Mouse (Mus musculus) stomach, embryonic 14.5 days (tissue): Measurements from ENCODE around the gene Stk32c. TPM values are rescaled to one million over a fixed set of nuclear protein-coding genes. Genes with fewer than 3 reads are reported as not detected.

Experiments used
- ATAC-seq: fragments of 200-750 bp; cut with Nextera tagmentation; 2 replicates; pipeline ENCODE4 v1.8.0; 2017; ENCODE audit warnings: low read depth, moderate TSS enrichment; ENCODE audit not compliant: insufficient number of reproducible peaks, insufficient read depth, low FRiP score
- H3K27ac ChIP-seq: fragments of 300-500 bp; sonication (generic); 2 replicates; pipeline ENCODE4 v1.5.1; 2014; ENCODE audit warnings: mild to moderate bottlenecking, low read length, moderate library complexity, mixed read lengths
- H3K27me3 ChIP-seq: fragments of 300-500 bp; sonication (generic); 2 replicates; pipeline ENCODE4 v1.6.1; 2014; ENCODE audit warnings: low read length, control low read depth, mixed read lengths; ENCODE audit not compliant: control insufficient read depth, insufficient read depth
- H3K36me3 ChIP-seq: fragments of 300-500 bp; sonication (generic); 2 replicates; pipeline ENCODE4 v1.6.1; 2014; ENCODE audit warnings: mild to moderate bottlenecking, control low read depth, low read length, moderate library complexity, mixed read lengths; ENCODE audit not compliant: control insufficient read depth, insufficient read depth
- H3K4me1 ChIP-seq: fragments of 300-500 bp; sonication (generic); 2 replicates; pipeline ENCODE4 v1.6.1; 2014; ENCODE audit warnings: low read length, control low read depth, mixed read lengths; ENCODE audit not compliant: control insufficient read depth, insufficient read depth
- H3K4me2 ChIP-seq: fragments of 300-500 bp; sonication (generic); replicated peaks from 2 replicates; pipeline ENCODE4 v1.6.1; 2014; ENCODE audit warnings: low read depth, low read length, control low read depth
- H3K4me3 ChIP-seq: fragments of 300-500 bp; sonication (generic); 2 replicates; pipeline ENCODE4 v1.5.1; 2014; ENCODE audit warnings: low read depth, low read length, control low read depth
- H3K9ac ChIP-seq: fragments of 300-500 bp; sonication (generic); replicated peaks from 2 replicates; pipeline ENCODE4 v1.6.1; 2014; ENCODE audit warnings: low read depth, mild to moderate bottlenecking, control low read depth, low read length, moderate library complexity, mixed read lengths
- H3K9me3 ChIP-seq: fragments of 300-500 bp; sonication (generic); 2 replicates; pipeline ENCODE4 v1.6.1; 2016; ENCODE audit warnings: low read depth, low read length, control low read depth; ENCODE audit not compliant: control insufficient read depth
- WGBS: fragments of 180-500 bp; shearing (Covaris S2); extraction: QIAGEN DNeasy Blood & Tissue Kit; methylation state at CpG from one replicate; pipeline ENCODE4 v1.1.7; 2014; 5-methylcytosine and 5-hydroxymethylcytosine counted together
- polyA plus RNA-seq: library from polyadenylated mRNA; unstranded; fragments of >200 nt; fragmentation: Nextera tagmentation; extraction: Ambion mirVana; gene quantifications from 2 replicates; pipeline ENCODE4 v1.2.1, GENCODE M21; 2014

Gene Stk32c
- polyA plus RNA-seq, 1 experiment from 2014 or later = 0.14 TPM

GRCm38 (mm10) chr7:139186436-139186835, 26.7 kb downstream of the Stk32c start:
- Histone ChIP-seq H3K4me1 (peaks cover 5% of the 10 kb centered on the region; the same call in 1 of the 2 replicates), H3K4me2 (no peak overlapping the region), H3K36me3 (no peaks in the 10 kb centered on the region), H3K27ac (no peak overlapping the region), H3K4me3 (no peak overlapping the region), H3K9me3 (no peaks in the 10 kb centered on the region), H3K27me3 (peaks cover 15% of the 10 kb centered on the region), H3K9ac (no peak overlapping the region)
- ATAC-seq = no peak
- WGBS = 74% methylated on average over 8 of the region's 8 CpGs

- H3K9ac ChIP-seq = no peak overlapping the region
- no peaks in the 10 kb centered on the region for H3K36me3 ChIP-seq
- H3K4me2 ChIP-seq = no peak overlapping the region
- H3K27ac ChIP-seq = no peak overlapping the region
- 44% methylated on average over 5 of the region's 5 CpGs for WGBS
- ATAC-seq = no peak
- H3K4me3 ChIP-seq = no peak overlapping the region
- peaks cover 5% of the 10 kb centered on the region; the same call in 1 of the 2 replicates for H3K4me1 ChIP-seq
- H3K9me3 ChIP-seq = no peaks in the 10 kb centered on the region
- peaks cover 15% of the 10 kb centered on the region for H3K27me3 ChIP-seq
Measured at GRCm38 (mm10) chr7:139185971-139186370, 27.1 kb downstream of the Stk32c start.

DNA sequence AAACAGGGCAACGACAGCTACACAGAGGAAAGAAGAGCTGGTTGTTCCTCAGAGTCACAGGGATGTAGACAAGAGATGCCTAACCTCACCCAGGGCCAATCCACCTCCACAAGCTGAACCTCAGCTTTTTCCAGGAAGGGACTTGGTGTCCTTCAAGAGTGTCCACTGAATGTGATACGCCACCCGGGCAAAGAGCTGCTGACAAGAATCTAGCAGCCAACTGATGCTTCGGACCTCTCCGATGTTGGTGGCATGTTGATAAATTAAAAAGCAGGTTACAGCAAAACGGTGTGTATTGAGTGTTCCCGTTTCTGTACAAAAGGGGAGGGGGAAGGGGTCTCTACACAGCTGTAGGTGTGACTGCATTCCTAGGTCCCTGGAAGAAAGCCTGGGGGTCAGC, 28.3 kb downstream of the Stk32c start:
- H3K4me2 ChIP-seq = no peak overlapping the region
- H3K9me3 ChIP-seq = no peaks in the 10 kb centered on the region
- no peaks in the 10 kb centered on the region for H3K36me3 ChIP-seq
- no peak for ATAC-seq
- no peak overlapping the region for H3K27ac ChIP-seq
- 68% methylated on average over 7 of the region's 7 CpGs for WGBS
- H3K4me1 ChIP-seq = peaks cover 5% of the 10 kb centered on the region; the same call in 1 of the 2 replicates
- peaks cover 15% of the 10 kb centered on the region for H3K27me3 ChIP-seq
- H3K4me3 ChIP-seq = no peak overlapping the region
- H3K9ac ChIP-seq = no peak overlapping the region

DNA sequence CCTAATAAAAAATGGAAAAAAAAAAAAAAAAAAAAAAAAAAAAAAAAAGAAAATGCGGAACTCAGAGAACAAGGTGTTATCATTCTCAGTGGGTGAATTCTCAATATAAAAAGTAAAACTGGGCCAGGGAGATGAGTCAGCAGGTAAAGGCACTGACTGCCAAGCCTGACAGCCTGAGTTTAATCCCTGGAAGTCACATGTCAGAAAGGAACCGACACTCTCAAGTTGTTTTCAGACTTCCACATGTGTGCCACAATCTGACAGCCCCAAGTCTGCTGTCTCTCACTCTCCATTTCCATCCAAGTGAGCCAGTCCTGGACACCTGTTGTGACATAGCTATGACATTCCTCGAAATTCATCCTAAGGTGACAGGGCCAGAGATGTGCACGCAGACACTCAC, 28.7 kb downstream of the Stk32c start:
- 74% methylated on average over 4 of the region's 4 CpGs for WGBS
- ATAC-seq = no peak

DNA sequence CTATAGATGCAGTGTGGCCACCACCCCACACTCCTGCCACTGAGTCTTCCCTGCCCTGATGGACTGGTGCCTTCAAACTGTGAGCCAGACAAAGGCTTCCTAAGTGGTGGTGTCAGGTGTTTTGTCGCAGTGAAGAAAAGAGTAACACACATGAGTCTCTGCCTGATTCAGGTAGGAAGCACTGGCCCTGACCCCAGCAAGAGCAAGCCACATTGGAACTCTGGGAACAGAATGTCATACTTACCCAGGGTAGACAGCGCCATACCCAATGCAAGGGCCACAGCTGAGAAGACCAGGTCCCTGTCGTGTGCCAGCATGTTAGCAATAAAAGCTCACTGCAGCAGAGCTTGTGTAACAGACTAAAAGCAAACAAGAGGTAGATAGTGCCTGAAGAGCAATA, 33.0 kb downstream of the Stk32c start:
- 86% methylated on average over 3 of the region's 3 CpGs for WGBS
- ATAC-seq = no peak

More for the DNA sequence above, 28.7 kb downstream of the Stk32c start:
- H3K4me2 ChIP-seq = no peak overlapping the region
- no peaks in the 10 kb centered on the region for H3K9me3 ChIP-seq
- peaks cover 15% of the 10 kb centered on the region for H3K27me3 ChIP-seq
- no peak overlapping the region for H3K9ac ChIP-seq
- H3K4me3 ChIP-seq = no peak overlapping the region
- H3K4me1 ChIP-seq = peaks cover 5% of the 10 kb centered on the region; the same call in 1 of the 2 replicates
- H3K36me3 ChIP-seq = no peaks in the 10 kb centered on the region
- no peak overlapping the region for H3K27ac ChIP-seq

GRCm38 (mm10) chr7:139179299-139179698, 33.8 kb downstream of the Stk32c start:
- Histone ChIP-seq H3K9me3 (no peaks in the 10 kb centered on the region), H3K4me3 (no peak overlapping the region), H3K4me1 (no peaks in the 10 kb centered on the region), H3K27ac (no peak overlapping the region), H3K4me2 (no peak overlapping the region), H3K9ac (no peak overlapping the region), H3K36me3 (no peaks in the 10 kb centered on the region), H3K27me3 (no peaks in the 10 kb centered on the region)
- 86% methylated on average over 5 of the region's 5 CpGs for WGBS
- no peak for ATAC-seq

More for the DNA sequence above, 33.0 kb downstream of the Stk32c start:
- Histone ChIP-seq H3K9me3 (no peaks in the 10 kb centered on the region), H3K4me1 (no peaks in the 10 kb centered on the region), H3K4me3 (no peak overlapping the region), H3K27me3 (no peaks in the 10 kb centered on the region), H3K9ac (no peak overlapping the region), H3K36me3 (no peaks in the 10 kb centered on the region), H3K27ac (no peak overlapping the region), H3K4me2 (no peak overlapping the region)

DNA sequence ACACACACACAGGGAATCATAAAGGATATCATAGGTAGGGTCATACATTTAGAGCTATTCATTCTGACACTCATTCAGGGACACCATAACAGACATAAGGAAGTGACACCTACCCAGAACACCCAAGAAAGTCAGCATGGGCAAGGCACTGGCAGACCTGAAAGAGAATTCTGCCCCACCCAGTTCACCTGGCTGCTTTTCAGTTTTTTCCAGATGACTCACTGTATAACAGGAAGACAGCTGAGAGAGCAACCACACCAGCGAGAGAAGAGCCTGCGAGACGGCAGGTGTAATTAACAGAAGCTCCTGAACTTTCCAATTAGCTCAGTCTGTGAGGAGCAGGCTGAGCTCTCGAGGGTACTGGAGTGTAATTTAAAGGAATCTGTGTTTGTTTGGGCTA, 44.0 kb downstream of the Stk32c start:
- Histone ChIP-seq H3K9ac (no peak overlapping the region), H3K4me2 (no peak overlapping the region), H3K36me3 (no peaks in the 10 kb centered on the region), H3K9me3 (peaks cover 9% of the 10 kb centered on the region; the same call in 1 of the 2 replicates), H3K4me1 (no peaks in the 10 kb centered on the region), H3K27me3 (no peaks in the 10 kb centered on the region), H3K4me3 (no peak overlapping the region), H3K27ac (no peak overlapping the region)
- WGBS = 62% methylated on average over 4 of the region's 4 CpGs
- ATAC-seq = no peak

DNA sequence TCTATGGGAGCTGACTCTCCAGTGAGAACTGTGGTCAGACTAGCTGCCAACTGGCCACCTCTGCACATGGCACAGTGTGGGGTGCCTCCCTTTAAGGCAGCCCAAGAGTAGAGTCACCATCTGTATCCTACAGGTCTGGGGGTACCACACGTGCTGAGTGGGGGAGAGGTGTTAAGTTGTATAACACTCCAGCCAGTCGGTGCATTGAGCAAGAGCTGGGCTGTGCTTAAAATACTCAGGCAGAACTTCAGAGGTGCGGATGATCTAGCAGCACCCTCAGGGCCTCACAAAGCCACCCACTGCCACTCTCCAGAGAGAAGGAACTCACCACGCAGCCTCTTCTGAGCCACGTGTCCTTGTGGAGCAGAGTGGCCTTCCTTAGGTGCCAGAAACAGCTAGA, 48.7 kb downstream of the Stk32c start:
- Histone ChIP-seq H3K27ac (no peak overlapping the region), H3K9ac (no peak overlapping the region), H3K9me3 (peaks cover 9% of the 10 kb centered on the region; the same call in 1 of the 2 replicates), H3K4me2 (no peak overlapping the region), H3K36me3 (no peaks in the 10 kb centered on the region), H3K4me3 (no peak overlapping the region), H3K27me3 (no peaks in the 10 kb centered on the region), H3K4me1 (no peaks in the 10 kb centered on the region)
- WGBS = 66% methylated on average over 5 of the region's 5 CpGs
- no peak for ATAC-seq

DNA sequence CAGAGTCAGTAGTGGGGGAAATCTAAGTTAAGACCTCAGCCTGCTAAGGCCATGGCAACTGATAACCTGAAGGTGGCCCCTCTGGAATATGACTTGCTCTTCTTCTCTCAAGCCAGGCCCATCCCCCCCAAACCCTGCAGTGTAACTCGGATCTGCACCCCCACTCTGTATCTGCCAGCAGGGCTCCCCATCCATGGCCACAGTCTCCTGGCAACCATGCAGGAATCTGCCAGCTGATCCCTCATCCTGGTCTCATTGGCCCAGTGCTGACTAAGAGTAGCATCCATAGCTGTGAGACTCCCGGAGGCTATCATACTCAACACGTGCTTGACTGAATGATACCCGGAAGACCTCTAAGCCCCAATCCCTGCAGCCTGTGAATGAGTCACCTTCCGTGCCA, 54.2 kb downstream of the Stk32c start:
- Histone ChIP-seq H3K9me3 (no peaks in the 10 kb centered on the region), H3K27me3 (no peaks in the 10 kb centered on the region), H3K4me2 (no peak overlapping the region), H3K27ac (no peak overlapping the region), H3K9ac (no peak overlapping the region), H3K4me1 (no peaks in the 10 kb centered on the region), H3K36me3 (no peaks in the 10 kb centered on the region), H3K4me3 (no peak overlapping the region)
- WGBS = 74% methylated on average over 5 of the region's 5 CpGs
- ATAC-seq = no peak
